Mouse (Mus musculus) neural tube, embryonic 14.5 days (tissue): ENCODE measurements around the gene Crlf3. TPM values are rescaled to one million over a fixed set of nuclear protein-coding genes. Genes with fewer than 3 reads are reported as not detected.
"Not testable (repeated sequence)": the region's sequence is repeated elsewhere in the genome, so short reads cannot be mapped to it uniquely, and the experiment has no call there.

Experiments
- ATAC-seq: fragments of 200-750 bp; cut with Nextera tagmentation; 2 replicates; pipeline ENCODE4 v1.8.0; 2017; ENCODE audit warnings: low read depth, mild to moderate bottlenecking, moderate TSS enrichment, moderate library complexity
- H3K27ac ChIP-seq: fragments of 300-500 bp; sonication (generic); 2 replicates; pipeline ENCODE4 v1.5.1; 2014; ENCODE audit warnings: low read depth, mild to moderate bottlenecking, control low read depth, low read length, moderate library complexity, mixed read lengths
- H3K27me3 ChIP-seq: fragments of 300-500 bp; sonication (generic); 2 replicates; pipeline ENCODE4 v1.6.1; 2014; ENCODE audit warnings: low read length; ENCODE audit not compliant: control insufficient read depth, insufficient read depth
- H3K36me3 ChIP-seq: fragments of 300-500 bp; sonication (generic); 2 replicates; pipeline ENCODE4 v1.6.1; 2014; ENCODE audit warnings: low read length, mixed read lengths; ENCODE audit not compliant: control insufficient read depth, insufficient read depth
- H3K4me1 ChIP-seq: fragments of 300-500 bp; sonication (generic); 2 replicates; pipeline ENCODE4 v1.6.1; 2014; ENCODE audit warnings: low read length; ENCODE audit not compliant: control insufficient read depth, insufficient read depth
- H3K4me2 ChIP-seq: fragments of 300-500 bp; sonication (generic); 2 replicates; pipeline ENCODE4 v1.6.1; 2014; ENCODE audit warnings: mild to moderate bottlenecking, low read depth, low read length, control low read depth
- H3K4me3 ChIP-seq: fragments of 300-500 bp; sonication (generic); 2 replicates; pipeline ENCODE4 v1.5.1; 2014; ENCODE audit warnings: low read depth, low read length, control low read depth, mixed read lengths
- H3K9ac ChIP-seq: fragments of 300-500 bp; sonication (generic); replicated peaks from 2 replicates; pipeline ENCODE4 v1.6.1; 2014; ENCODE audit warnings: low read depth, mild to moderate bottlenecking, control low read depth, low read length, mixed read lengths
- H3K9me3 ChIP-seq: fragments of 300-500 bp; sonication (generic); 2 replicates; pipeline ENCODE4 v1.6.1; 2016; ENCODE audit warnings: low read length; ENCODE audit not compliant: control insufficient read depth
- WGBS: fragments of 180-500 bp; shearing (Covaris S2); extraction: QIAGEN DNeasy Blood & Tissue Kit; methylation state at CpG from one replicate; pipeline ENCODE4 v1.1.7; 2014; 5-methylcytosine and 5-hydroxymethylcytosine counted together
- polyA plus RNA-seq: library from polyadenylated mRNA; unstranded; fragments of >200 nt; fragmentation: Nextera tagmentation; extraction: Ambion mirVana; gene quantifications from 2 replicates; pipeline ENCODE4 v1.2.1, GENCODE M21; 2014

Crlf3 gene
- polyA plus RNA-seq, 1 experiment from 2014 or later: 8.0 TPM

DNA sequence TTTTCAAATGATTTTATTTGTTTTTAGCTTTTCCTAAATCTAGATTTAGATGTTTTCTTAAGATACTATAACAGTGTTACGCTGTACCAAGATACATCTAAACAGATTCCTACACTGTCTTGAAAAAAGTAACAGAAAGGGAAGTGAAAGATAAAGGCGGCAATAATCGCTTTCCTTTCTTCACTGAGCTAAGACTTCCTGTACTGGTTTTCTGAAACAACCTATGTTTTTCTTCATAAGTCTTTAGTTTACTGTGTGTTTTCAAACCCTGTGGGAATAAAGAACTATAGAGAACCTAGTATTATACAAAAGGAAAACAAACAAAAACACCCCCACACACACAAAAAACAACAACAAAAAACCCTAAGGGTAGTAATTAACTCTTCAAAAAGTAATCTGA lies 8.4 kb downstream of the Crlf3 start:
- 97% methylated on average over 3 of the region's 3 CpGs for WGBS
- Histone ChIP-seq H3K9ac (no peak overlapping the region), H3K4me2 (no peak overlapping the region), H3K4me1 (no peaks in the 10 kb centered on the region), H3K27me3 (no peaks in the 10 kb centered on the region), H3K27ac (no peak overlapping the region), H3K9me3 (no peaks in the 10 kb centered on the region), H3K4me3 (no peak overlapping the region), H3K36me3 (no peaks in the 10 kb centered on the region)
- ATAC-seq: no peak

DNA sequence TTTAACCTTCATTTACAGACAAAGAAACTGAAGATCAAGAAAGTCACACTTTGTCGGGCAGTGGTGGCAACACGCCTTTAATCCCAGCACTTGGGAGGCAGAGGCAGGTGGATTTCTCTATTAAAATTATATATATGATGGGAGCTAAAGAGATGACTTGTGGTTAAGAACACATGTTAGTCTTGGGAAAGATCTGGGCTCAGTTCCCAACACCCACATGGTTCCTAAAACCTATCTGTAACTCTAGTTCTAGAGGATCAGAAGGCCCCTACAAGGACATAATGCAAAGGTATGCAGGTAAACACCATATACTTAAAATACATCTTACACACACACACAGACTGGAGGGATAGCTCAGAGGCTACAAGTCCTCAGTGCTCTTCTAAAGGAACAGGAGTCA lies 9.8 kb downstream of the Crlf3 start:
- Histone ChIP-seq H3K4me2 (no peak overlapping the region), H3K4me3 (no peak overlapping the region), H3K9me3 (no peaks in the 10 kb centered on the region), H3K36me3 (no peaks in the 10 kb centered on the region), H3K27me3 (no peaks in the 10 kb centered on the region), H3K27ac (no peak overlapping the region), H3K9ac (no peak overlapping the region), H3K4me1 (no peaks in the 10 kb centered on the region)
- ATAC-seq: no peak
- 97% methylated on average over 2 of the region's 2 CpGs for WGBS

DNA sequence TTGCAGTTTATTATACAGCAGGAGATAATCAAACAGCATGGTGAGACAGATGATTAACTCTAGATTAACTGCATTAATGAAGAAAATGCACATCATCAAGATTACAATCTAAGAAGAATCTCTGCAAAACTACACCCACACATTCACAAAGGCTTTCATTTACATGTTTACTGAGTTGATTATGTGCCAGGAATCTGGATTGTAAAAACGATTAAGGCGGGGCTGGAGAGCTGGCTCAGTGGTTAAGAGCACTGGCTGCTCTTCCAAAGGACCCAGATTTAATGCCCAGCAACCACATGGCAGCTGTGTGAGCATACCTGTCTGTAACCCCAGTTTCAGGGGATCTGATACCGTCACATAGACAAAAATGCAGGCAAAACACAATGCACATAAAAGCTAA lies 11.0 kb downstream of the Crlf3 start:
- H3K9ac ChIP-seq: no peak overlapping the region
- no peak overlapping the region for H3K4me3 ChIP-seq
- no peak overlapping the region for H3K27ac ChIP-seq
- no peak overlapping the region for H3K4me2 ChIP-seq
- no peaks in the 10 kb centered on the region for H3K36me3 ChIP-seq
- H3K9me3 ChIP-seq: no peaks in the 10 kb centered on the region
- H3K4me1 ChIP-seq: no peaks in the 10 kb centered on the region
- WGBS: 80% methylated on average over 3 of the region's 3 CpGs
- no peaks in the 10 kb centered on the region for H3K27me3 ChIP-seq
- ATAC-seq: no peak

DNA sequence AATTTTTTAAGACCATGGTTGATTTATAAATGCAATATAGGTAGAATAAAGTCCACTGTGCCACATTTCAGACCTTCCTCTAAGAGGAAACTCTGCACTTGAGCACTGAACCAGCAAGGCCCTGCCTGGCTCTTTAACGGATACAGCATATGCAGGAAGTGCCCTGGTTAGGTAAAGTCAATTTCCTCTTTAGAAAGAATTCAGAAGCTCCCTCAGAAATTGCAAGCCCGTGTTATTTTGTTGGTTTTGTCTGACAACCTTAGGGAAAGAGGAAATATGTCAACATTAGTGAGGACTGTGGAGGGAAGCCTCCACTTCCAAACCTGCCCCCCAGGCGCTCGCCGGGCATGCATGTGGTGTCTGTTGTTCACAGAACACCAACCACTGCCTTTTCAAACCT lies 13.2 kb downstream of the Crlf3 start:
- Histone ChIP-seq H3K27me3 (no peaks in the 10 kb centered on the region), H3K4me3 (no peak overlapping the region), H3K36me3 (no peaks in the 10 kb centered on the region), H3K9me3 (no peaks in the 10 kb centered on the region), H3K27ac (no peak overlapping the region), H3K9ac (no peak overlapping the region), H3K4me1 (no peaks in the 10 kb centered on the region), H3K4me2 (no peak overlapping the region)
- WGBS: 90% methylated on average over 5 of the region's 5 CpGs
- ATAC-seq: no peak

DNA sequence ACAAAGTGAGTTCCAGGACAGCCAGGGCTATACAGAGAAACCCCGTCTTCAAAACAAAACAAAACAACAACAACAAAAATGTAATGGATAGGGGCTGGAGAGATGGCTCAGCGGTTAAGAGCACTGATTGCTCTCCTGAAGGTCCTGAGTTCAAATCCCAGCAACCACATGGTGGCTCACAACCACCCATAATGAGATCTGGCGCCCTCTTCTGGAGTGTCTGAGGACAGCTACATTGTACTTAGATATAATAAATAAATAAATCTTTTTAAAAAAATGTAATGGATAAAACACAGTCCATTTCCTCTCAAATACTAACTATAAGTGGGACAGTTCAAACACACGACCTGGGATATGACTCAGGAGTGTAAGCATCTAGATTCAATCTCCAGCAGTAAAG lies 14.4 kb downstream of the Crlf3 start:
- H3K9me3 ChIP-seq, H3K27me3 ChIP-seq, H3K4me2 ChIP-seq, ATAC-seq, H3K36me3 ChIP-seq, H3K4me1 ChIP-seq, H3K4me3 ChIP-seq, H3K27ac ChIP-seq, H3K9ac ChIP-seq: not testable (repeated sequence)
- WGBS: 86% methylated on average over 4 of the region's 4 CpGs

DNA sequence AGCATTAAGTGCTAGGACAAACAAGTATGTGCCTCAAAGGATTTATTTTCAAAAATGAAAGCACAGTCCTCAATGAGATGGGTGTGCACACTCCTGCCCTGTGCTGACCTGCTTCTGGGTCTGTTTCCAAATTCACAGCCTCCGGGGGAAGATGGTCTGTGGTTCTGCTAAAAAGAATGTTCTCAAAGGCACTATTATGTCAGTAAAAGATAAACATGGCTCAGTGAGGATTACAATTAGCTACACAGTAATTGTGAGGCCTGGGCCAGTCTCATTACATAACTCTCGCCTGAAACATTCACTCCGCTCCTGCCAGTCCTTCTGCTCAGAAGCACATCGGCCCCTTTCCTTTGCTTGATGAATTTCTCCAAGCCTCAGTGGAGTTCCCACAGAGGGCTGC lies 18.6 kb downstream of the Crlf3 start:
- Histone ChIP-seq H3K36me3 (no peaks in the 10 kb centered on the region), H3K4me2 (no peak overlapping the region), H3K4me1 (0 out of 2 replicates have a peak, but pooled peaks cover 2% of the 10 kb centered on the region), H3K27me3 (no peaks in the 10 kb centered on the region), H3K9ac (no peak overlapping the region), H3K4me3 (no peak overlapping the region), H3K27ac (no peak overlapping the region), H3K9me3 (no peaks in the 10 kb centered on the region)
- no peak for ATAC-seq
- 48% methylated on average over 4 of the region's 4 CpGs for WGBS

DNA sequence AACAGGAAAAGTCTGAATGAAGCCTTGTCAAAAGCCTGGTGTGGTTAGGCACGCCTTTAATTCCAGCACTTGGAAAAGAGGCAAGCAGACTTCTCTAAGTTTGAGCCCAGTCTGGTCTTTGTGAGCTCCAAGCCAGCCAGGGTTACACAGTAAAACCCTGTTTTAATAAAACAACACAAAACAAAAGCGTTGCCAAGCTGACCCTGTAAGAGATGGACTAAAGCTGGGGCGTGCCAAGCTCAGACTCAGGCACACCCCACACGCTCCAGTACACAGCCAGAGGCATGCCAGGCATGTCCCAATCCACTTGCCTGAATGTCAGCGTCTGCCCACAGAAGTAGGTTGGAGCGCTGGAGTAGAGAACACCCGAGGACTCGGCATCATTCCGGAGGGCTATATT lies 24.6 kb downstream of the Crlf3 start:
- Histone ChIP-seq H3K9me3 (no peaks in the 10 kb centered on the region), H3K27me3 (no peaks in the 10 kb centered on the region), H3K4me1 (no peaks in the 10 kb centered on the region), H3K36me3 (no peaks in the 10 kb centered on the region; the same call in none of the 2 replicates), H3K4me2 (no peak overlapping the region), H3K4me3 (no peak overlapping the region), H3K27ac (no peak overlapping the region), H3K9ac (no peak overlapping the region)
- no peak for ATAC-seq
- 85% methylated on average over 9 of the region's 9 CpGs for WGBS

DNA sequence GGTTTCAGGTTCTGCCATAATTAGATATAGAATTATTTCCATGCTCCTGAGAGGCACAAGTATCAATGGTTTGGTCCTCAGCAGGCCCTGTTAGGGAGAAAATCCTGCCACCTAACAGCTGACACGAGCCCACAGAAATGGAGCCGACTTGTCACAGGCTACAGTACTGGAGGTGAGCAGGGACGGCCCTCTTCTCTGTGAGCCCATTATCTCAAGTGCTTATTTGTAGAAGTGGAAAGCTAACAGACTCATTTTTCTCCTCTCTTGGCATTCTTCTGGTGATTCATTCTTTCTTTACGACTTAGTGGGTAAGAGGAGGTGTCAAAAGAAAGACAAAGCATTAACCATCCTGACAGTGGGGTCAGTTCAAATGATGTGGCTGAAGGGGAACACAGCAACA lies 26.1 kb downstream of the Crlf3 start:
- Histone ChIP-seq H3K4me2 (no peak overlapping the region), H3K27ac (no peak overlapping the region), H3K9me3 (no peaks in the 10 kb centered on the region), H3K4me1 (no peaks in the 10 kb centered on the region), H3K9ac (no peak overlapping the region), H3K27me3 (no peaks in the 10 kb centered on the region), H3K36me3 (no peaks in the 10 kb centered on the region; the same call in none of the 2 replicates), H3K4me3 (no peak overlapping the region)
- WGBS: 67% methylated on average over 4 of the region's 4 CpGs
- ATAC-seq: no peak

DNA sequence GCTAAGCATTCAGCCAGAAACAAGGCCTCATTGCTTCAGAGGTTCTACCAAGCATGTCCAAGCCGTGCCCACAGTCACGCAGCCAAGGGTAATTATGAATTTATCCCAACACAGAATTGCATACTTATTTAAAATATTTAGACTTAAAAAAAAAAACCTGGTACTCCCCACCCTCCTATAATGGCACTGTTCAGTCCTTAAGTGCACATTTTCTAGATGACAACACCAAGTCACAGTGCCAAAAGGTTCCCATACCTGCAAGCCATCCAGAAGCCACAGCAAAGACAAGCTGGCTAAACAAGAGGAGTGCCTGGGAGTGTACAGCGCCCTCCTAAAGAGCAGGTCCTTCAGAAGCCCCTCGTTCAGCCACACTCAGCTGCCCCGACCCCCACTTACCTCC lies 27.6 kb downstream of the Crlf3 start:
- H3K4me2 ChIP-seq: no peak overlapping the region
- H3K36me3 ChIP-seq: no peaks in the 10 kb centered on the region; the same call in none of the 2 replicates
- H3K9me3 ChIP-seq: no peaks in the 10 kb centered on the region
- H3K27me3 ChIP-seq: no peaks in the 10 kb centered on the region
- no peaks in the 10 kb centered on the region for H3K4me1 ChIP-seq
- no peak overlapping the region for H3K4me3 ChIP-seq
- no peak for ATAC-seq
- 98% methylated on average over 5 of the region's 5 CpGs for WGBS
- H3K9ac ChIP-seq: no peak overlapping the region
- H3K27ac ChIP-seq: no peak overlapping the region

DNA sequence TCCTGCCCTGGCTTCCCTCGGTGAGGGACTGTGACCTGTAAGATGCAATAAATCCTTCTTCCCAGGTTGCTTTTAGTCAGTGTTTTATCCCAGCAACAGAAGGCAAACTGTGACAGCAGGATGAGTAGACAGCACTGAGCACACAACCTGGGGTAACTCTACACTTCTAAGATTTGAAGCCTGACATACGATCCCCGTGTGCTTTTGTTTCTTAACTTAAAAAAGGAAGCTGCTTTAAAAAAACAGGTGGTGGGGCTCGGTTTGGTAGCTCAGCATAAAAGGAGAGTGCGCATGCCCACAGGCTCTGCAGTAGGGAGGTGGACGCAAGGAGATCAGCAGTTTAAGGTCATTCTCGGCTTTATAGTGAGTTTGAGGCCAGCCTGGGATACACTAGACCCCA lies 28.3 kb downstream of the Crlf3 start:
- Histone ChIP-seq H3K9me3 (no peaks in the 10 kb centered on the region), H3K27ac (no peak overlapping the region), H3K4me1 (no peaks in the 10 kb centered on the region), H3K9ac (no peak overlapping the region), H3K27me3 (no peaks in the 10 kb centered on the region), H3K36me3 (no peaks in the 10 kb centered on the region; the same call in none of the 2 replicates), H3K4me3 (no peak overlapping the region), H3K4me2 (no peak overlapping the region)
- WGBS: 76% methylated on average over 7 of the region's 7 CpGs
- ATAC-seq: no peak
